Mouse (Mus musculus) frontal cortex, adult 2 months (tissue): ENCODE measurements around the gene Kank4. TPM values are rescaled to one million over a fixed set of nuclear protein-coding genes. Genes with fewer than 3 reads are reported as not detected.
"Not testable (repeated sequence)": the region's sequence is repeated elsewhere in the genome, so short reads cannot be mapped to it uniquely, and the experiment has no call there.

ENCODE experiments used
- DNase-seq, 2 experiments: peaks; one replicate each; pipeline ENCODE4 v3.0.0; 2022; ENCODE audit warnings: low spot score in 1 of 2; ENCODE audit errors: extremely low spot score in 1 of 2
- polyA plus RNA-seq: library from polyadenylated mRNA; depleted of rRNA; stranded (reverse); fragments of >200 nt; gene quantifications from 2 replicates; pipeline ENCODE4 v1.2.3, GENCODE M21; 2012; rRNA removed

The Kank4 gene
- polyA plus RNA-seq = 3.2 and 3.5 TPM in 2 replicates

DNA sequence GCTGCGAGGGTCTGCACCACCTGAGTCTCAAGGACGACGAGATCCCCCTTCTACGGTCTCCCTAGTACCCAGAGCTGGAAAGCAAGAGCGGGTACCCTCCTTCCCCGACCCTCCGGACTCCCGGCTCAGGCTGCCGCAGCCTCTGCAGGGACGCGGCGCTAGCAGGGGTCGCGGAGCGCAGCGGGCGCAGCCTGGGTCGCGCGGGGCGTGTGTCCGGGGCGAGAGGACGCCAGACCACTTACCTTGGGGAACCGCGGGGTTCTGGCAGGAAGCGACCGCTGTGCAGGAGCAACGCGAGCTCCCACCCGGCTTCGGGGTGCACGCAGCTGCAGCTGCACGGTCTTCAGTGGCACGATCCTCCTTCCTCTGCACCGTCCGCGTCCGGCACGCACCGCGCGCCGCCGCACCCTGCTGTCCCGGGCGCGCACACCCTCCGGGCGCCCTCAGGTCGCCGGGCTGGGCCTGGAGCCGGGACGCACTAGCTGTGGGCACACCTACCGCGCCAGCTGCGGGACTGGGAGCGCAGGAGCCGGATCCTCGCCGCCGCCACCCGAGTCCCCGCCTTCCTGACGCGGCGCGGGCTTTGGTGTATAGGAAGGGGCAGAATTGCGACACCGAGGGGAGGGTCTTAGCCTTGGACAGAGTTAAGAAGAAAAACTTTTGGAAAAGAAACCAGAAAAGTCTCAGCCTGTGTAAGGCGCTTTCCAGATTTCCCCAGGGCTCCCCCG is at the start of gene Kank4:
Kank4 (minus strand) TSS at position 354 of the 728 bp plus-strand sequence.
- peak in 1 of 2 experiments; percentile 9 for DNase-seq

DNA sequence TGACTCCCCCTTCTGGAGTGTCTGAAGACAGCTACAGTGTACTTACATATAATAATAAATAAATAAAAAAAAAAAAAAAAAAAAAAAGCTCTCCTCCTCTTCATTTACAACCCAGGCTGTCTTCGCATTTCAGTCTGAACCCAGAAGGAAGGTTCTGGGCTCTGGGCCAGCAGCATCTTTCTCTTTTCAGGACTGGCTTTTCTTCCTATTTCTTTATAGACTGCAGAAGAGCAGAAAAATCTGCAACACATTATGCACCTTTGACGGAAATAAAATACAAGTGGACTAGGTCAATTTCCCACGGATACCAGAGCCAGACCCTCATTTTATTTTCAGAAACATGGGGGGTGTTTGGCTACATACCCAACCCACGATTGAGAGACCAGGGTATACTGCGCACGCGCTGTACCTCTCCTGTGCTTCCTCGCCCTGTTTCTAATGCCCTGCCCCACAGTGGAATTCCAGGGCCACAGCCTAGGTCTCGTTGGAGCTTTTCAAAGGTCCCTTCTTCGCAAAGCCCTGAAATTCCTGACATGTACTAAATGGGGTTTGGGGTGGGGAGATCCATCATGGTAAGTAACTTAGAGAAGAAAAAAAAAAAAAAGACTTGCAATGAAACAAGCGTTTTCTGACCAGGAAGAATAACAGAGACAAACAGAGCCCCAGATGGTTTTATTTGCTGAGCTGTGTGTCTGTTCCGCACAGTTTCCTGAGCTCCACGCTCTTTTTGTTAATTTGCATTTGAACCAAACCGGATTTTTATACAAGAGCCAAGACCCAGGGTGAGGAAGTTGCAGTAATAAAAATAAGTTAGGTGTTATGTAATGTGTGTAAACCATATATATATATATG is 48.3 kb upstream of the Kank4 start:
- peak in 1 of 2 experiments; percentile 61 for DNase-seq

DNA sequence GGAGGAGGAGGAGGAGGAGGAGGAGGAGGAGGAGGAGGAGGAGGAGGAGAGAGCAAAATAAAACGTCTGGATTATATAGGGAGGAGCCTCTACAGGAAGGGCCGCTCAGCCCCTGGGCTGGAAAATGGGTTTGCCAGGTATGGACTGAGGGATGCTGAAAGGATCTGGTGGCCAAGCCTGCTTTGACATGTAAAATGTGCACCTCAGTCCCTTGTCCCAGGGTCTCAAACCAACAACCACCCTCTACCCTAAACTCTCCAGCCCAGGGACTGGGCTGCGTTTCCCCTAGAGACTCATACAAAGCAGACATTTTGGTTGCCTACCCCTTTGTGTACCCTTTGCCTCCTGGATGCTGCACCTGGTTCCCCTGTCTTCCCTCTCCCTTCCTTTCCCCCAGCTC is 47.2 kb upstream of the Kank4 start:
- no peak for DNase-seq

DNA sequence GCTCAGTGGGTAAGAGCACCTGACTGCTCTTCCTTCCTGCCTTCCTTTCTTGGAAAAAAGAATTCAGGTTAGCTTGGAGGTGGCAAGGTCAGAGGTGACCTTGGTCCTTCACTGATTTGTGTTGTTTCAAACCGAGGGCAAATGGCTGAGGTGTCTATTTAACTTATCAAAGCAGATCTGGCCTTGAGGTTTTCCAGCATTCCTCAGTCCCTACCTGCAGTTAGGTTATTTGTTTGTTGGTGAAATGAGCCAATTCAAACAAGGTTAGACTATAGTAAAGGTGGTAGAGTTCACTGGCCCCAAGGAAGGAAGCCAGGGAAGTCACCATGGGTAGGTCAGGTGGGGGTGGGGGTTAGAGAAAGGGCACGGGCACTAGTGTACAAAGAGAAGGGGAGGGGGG is 46.8 kb upstream of the Kank4 start:
- DNase-seq = no peak

DNA sequence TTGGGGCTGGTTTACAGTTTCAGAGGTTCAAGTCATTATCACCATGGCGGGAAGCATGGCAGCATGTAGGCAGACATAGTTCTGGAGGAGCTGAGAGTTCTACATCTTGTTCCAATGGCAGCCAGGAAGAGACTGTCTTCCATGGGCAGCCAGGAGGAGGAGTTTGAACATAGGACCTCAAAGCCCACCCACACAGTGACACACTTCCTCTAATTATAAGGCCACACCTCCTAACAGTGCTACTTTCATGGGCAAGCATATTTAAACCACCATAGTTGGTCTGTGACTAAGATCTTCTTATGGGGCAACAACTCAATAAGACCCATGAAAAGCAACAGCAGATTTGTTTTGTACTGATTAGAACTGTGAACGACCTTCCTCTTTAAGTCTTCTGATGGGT is 46.1 kb upstream of the Kank4 start:
- no peak for DNase-seq

DNA sequence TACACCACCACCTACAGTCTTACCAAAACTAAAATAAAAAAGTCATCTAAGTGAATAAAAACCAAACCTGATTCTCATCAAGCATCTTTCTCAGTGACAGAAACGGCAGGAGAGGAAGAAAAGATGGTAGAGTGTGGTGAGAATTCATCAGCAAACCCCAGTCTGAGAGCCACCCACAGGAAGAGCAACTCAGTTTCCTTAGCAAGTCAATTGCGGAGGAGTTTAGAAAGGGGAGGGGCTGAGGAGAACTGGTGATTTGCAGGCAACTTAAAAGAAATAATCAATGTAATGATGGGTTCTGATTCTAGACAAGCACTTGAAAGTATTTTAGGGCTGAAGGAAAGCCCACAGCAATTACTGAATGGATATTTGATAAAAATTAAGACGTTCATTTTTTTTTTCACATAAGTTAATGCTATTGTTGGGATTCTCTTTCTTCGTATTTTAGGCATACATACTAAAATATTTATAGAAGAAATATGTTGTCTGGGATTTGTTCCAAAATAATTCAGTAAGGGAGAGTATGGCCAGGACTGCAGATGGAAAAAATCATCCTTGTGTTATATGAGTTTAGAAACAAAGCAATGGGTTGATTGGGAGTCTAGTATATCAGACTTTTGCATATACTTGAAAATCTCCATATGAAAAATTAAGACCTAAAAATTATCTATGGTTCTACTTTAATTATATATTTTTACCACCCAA is 41.0 kb upstream of the Kank4 start:
- peak in 1 of 2 experiments; percentile 33 for DNase-seq

DNA sequence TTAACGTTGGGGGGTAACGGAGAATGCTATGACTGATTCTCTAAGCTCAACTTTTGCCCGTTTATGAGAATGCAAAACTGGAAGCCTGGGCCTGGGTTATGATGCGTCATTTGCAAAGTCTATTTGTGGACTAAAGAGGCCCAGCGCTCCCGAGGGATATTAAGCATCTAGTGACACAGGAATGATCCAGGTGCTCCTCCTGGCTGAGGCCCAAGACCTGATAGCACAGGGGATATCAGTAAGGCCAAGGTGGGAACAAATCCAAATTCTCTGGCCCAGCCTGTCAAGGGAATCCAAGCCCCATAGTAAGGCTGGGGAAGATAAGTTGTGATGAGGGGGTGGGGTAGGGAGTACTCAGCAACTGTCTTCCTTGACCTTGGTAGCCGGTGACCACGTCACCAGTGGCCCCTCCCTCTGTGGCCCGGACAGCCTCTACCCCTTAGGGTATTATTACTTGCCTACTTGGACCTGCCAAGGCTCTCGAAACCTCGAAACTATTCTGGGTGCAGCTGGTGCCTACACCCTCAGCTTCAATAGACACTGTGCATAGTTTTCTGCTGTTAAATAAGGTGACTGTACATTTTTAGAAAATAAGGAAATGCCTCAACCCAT is 39.8 kb upstream of the Kank4 start:
- no peak for DNase-seq

DNA sequence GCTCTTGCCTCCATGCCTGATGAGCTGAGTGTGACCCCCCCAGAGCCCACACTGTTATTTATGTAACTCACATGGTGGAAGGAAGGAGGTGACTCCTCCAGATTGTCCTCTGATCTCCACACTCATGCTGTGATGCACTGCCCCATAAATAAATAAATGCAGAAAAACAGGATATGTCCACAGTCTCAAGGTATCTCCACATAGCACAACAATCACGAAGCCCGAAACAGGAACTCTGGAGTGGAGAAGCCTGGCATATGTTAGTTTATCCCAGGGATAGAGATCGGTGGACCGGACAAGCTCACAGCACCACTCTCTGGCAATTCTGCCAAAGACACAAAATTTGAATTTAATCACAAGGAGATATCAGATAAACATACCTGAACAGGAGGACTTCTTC is 36.6 kb upstream of the Kank4 start:
- DNase-seq = no peak

DNA sequence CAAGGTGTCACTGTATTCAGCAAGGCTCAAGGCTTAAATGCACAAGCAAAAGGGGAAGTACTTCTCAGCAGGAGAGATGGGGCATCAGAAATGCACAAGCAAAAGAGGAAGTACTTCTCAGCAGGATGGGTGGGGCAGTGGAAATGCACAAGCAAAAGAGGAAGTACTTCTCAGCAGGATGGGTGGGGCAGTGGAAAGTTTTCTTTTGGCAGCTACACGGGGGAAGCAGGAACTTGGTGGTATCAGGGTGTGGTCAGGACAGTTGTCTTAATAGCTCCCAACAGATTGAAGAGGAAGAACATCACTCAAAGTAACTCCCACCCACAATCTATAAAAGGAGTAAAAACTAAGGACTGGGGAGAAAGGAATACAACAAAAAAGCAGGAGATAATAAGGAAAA is 33.1 kb upstream of the Kank4 start:
- not testable (repeated sequence) for DNase-seq

DNA sequence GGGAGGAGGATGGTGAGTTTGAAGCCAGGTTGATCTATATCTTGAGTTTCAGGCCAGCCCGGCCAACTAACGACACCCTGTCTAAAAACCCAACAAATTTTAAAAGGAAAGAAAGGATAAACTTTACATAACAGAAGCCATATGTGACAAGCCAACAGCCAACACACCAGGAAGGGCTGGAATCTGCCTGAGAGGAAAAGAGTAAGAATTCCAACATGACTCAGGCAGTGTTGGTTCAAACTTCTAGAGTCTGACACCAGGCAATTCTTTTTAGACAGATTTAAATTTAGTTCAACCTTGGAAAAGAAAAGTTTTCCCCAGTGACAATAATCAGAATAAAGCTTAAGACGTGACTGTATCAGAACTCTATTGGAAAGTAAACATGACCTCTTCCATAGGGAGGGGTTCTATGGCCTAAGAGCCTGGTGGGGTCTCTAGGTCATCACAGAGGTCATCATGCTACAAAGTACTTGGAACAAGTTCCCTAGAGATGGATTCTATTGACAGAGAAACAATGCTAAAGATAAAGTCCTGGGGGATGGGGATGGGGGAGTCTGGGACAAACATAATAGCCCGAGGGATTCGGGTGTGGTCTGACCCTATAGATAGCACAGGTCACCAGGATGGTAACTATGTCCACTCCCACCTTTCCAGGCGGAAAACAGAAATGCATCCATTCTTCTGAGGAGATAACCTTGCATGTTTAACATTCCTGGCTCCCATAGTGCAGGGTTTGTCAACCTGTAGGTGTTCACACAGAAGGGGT is 30.0 kb upstream of the Kank4 start:
- DNase-seq = peak in 1 of 2 experiments; percentile 10

DNA sequence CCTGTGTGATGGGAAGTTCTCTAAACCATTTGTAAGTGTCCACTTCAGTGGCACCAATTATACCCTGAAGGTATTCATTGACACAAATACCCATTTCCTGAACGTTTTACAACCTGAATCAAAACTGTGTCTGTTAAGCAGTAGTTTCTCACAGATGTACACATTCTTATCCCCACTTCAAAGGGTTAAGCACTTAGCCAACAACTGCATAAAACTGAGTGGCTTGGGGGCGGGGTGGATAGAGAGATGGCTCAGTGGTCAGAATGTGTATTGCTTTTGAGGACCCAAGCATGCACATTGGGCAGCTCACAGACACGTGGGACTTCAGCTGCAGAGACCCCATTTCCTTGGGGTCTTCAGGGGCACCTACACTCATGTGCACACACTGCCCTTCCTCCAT is 29.1 kb upstream of the Kank4 start:
- no peak for DNase-seq

DNA sequence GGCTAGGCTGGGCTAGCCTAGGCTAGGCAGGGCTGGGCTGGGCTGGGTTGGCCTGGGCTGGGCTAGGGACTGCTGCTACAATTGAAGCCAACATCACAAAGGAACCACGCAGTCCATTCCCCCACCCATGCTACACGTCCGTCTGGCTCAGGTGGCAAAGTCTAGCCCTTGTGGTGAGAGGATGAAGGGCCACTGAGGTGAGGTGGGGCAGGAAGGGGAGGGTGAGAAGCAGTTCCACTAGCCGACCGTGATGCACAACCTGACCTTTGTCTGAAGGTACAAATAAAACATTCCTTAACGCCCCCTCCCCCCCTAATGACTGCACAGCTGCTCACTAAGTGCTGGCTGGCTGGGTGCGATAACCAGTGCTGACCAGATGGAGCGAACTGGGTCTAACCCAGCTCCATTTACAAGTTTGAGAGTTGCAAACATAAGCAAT is 28.4 kb upstream of the Kank4 start:
- DNase-seq = no peak

DNA sequence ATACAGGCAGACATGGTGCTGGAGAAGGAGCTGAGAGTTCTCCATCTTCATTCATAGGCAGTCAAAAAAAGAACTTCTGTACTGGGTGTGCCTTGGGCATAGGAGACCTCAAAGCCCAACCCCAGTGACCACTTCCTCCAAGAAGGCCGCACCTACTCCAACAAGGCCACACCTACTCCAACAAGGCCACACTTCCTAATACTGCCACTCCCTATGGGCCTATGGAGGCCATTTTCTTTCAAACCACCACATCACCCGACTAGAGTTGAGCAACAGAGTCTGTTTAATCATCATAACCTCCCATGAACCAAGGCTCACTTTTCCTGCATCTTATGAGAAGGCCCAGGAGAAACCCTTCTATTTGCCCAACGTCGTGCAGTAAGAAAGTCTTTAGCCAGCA is 27.9 kb upstream of the Kank4 start:
- DNase-seq = no peak

DNA sequence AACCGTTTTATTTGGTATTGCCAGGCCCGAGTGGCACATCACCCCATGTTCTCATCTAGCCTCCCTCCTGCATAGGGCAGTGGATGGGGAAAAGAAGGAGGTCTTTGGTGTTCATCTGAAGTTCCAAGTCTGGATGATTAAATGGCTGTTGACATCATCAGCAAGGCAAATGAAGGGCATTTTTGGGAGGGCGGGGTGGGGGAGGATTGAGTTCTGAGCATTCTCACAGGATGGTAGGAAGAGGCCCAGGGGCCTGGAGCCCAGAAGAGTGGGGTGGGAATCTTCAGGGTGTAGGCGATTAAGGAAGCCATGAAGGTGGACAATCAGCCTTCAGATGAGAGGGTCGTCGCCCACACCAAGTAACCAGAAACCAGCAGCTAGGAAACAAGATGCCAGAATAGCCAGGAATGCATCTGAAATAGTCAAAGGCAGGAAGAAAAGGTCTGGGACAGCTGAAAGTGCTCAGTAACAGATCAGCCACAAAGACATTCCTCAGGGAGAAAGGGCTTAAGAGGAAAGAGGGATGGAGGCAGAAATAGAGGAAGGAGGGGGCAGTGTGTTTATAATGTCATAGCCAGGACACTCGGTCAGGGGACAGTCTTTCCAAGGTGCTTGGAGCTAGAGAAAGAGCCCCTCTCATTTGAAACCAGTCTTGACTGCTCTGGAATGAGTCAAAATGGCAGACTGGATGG is 26.7 kb upstream of the Kank4 start:
- DNase-seq = no peak

DNA sequence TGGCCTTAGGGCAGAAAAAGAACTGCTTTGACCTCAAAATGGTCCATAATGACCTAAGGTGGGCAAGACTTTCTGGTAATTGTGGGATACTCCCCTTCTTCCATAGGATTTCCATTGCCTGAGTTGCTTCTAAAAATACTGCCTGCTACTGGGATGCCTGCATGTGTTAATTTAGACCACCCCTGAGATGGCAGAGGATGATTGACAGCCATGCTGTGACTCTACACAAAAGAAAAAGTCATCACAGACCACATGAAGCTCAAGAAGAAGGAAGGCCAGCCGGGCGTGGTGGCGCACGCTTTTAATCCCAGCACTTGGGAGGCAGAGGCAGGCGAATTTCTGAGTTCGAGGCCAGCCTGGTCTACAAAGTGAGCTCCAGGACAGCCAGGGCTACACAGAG is 23.9 kb upstream of the Kank4 start:
- DNase-seq = not testable (repeated sequence)

DNA sequence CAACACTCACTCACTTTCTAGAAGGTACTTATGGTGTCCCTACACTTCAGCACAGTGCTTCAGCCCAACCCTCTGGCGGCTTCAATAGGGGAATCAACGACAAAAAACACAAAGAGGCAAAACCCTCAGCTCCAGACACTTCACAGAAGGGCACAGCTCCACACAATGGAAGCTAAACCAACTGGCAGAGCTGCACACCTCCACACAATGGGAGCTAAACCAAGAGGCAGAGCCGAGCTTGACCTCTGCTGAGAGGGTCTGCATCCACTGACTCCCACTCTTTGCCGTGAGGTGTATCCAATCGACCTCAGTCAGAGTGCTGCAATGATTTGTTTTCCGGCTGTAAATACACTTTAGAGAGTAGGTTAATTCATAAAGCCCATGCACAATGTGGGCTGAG is 23.2 kb upstream of the Kank4 start:
- no peak for DNase-seq

DNA sequence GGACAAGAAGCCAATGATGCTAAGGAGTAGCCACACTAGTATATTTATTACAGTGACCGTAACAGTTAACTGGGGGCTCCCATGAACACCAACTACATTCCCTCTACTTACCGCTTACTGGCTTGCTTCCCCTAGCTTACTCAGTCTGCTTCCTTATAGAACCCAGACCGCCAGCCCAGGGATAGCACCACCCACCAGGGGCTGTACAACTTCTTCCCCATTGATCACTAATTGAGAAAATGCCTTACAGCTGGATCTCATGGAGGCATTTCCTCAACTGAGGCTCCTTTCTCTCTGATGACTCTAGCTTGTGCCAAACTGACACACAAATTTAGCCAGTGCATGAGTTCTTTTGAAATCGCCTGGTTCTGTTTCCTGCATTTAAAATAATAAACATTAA is 21.6 kb upstream of the Kank4 start:
- DNase-seq = no peak

DNA sequence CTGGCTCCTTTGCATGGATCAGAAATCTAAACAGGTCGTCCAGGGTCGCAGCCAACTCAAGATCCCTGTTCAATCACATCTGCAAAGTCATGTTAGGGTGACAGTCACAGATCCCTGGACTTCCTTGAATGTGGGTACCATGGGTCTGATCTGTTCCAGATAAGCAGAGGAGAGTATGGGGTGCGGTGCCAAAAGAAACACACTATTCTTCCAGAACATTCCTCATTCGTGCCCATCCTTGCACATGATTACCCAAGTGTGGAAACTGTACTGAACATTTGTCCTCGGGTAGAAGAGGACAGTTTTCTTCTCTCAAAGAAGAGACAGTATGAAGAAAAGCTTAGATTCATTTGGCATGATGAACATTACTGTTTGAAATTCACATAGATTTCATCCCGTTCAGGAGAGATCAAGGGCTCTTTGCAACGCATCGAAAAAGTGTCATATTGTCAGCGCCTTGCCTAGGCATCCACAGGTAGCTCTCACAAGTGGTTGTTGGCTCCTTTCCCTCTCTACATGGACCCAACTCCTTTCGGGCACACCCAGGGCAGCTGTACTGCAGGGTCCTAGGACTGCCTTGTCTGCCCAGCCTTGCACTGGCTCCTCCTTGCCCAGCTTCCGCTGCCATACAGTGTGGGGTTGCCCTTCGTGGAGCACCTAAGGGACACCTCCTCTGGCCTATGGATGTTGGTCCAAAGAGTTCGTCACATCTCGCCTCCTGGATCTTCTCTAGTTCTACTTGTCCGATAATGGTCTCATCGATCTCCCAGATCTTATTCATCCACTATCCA is 20.6 kb upstream of the Kank4 start:
- DNase-seq = no peak

DNA sequence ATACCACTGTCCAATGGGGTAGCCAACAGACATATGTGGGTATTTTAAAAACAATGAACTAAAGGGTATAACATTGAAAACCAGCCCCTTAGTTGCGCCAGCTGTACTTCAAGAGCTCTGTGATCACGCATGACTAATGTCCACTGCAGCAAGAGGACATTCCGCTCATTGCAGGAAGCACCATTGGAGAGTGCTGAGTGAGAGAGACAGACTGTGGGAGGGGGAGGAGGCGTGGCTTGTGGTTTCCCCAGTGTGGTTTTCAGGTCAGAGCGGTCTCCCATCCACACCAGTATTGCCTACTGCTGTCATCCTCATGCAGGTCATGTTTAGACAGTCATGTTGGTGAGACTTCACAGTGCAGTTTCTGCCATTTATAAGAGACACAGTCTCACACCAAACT is 19.2 kb upstream of the Kank4 start:
- no peak for DNase-seq
